Mouse (Mus musculus) stomach, embryonic 16.5 days (tissue): Measurements from ENCODE around the gene Gli2. TPM values are rescaled to one million over a fixed set of nuclear protein-coding genes. Genes with fewer than 3 reads are reported as not detected.

Source experiments
- ATAC-seq: fragments of 200-750 bp; cut with Nextera tagmentation; 2 replicates; pipeline ENCODE4 v1.8.0; 2017; ENCODE audit warnings: moderate number of reproducible peaks, moderate TSS enrichment; ENCODE audit not compliant: insufficient read depth, low FRiP score
- H3K27ac ChIP-seq: fragments of 300-500 bp; sonication (generic); 2 replicates; pipeline ENCODE4 v1.5.1; 2014; ENCODE audit warnings: low read length
- H3K27me3 ChIP-seq: fragments of 300-500 bp; sonication (generic); 2 replicates; pipeline ENCODE4 v1.6.1; 2014; ENCODE audit warnings: low read length, control low read depth, mixed read lengths; ENCODE audit not compliant: control insufficient read depth, insufficient read depth
- H3K36me3 ChIP-seq: fragments of 300-500 bp; sonication (generic); 2 replicates; pipeline ENCODE4 v1.6.1; 2014; ENCODE audit warnings: low read length; ENCODE audit not compliant: control insufficient read depth, insufficient read depth
- H3K4me1 ChIP-seq: fragments of 300-500 bp; sonication (generic); 2 replicates; pipeline ENCODE4 v1.6.1; 2014; ENCODE audit warnings: low read length, control low read depth, mixed read lengths; ENCODE audit not compliant: control insufficient read depth, insufficient read depth
- H3K4me2 ChIP-seq: fragments of 300-500 bp; sonication (generic); 2 replicates; pipeline ENCODE4 v1.6.1; 2014; ENCODE audit warnings: low read depth, low read length, mixed read lengths
- H3K4me3 ChIP-seq: fragments of 300-500 bp; sonication (generic); replicated peaks from 2 replicates; pipeline ENCODE4 v1.5.1; 2014; ENCODE audit warnings: mild to moderate bottlenecking, low read length
- H3K9ac ChIP-seq: fragments of 300-500 bp; sonication (generic); 2 replicates; pipeline ENCODE4 v1.6.1; 2014; ENCODE audit warnings: low read length
- H3K9me3 ChIP-seq: fragments of 300-500 bp; sonication (generic); replicated peaks from 2 replicates; pipeline ENCODE4 v1.6.1; 2016; ENCODE audit warnings: low read length, control low read depth; ENCODE audit not compliant: control insufficient read depth
- WGBS: fragments of 180-500 bp; shearing (Covaris S2); extraction: QIAGEN DNeasy Blood & Tissue Kit; methylation state at CpG from one replicate; pipeline ENCODE4 v1.1.7; 2014; 5-methylcytosine and 5-hydroxymethylcytosine counted together
- polyA plus RNA-seq: library from polyadenylated mRNA; unstranded; fragments of >200 nt; fragmentation: Nextera tagmentation; extraction: Ambion mirVana; gene quantifications from 2 replicates; pipeline ENCODE4 v1.2.1, GENCODE M21; 2015

The Gli2 gene
- polyA plus RNA-seq, 1 experiment from 2014 or later: 9.7 TPM

DNA sequence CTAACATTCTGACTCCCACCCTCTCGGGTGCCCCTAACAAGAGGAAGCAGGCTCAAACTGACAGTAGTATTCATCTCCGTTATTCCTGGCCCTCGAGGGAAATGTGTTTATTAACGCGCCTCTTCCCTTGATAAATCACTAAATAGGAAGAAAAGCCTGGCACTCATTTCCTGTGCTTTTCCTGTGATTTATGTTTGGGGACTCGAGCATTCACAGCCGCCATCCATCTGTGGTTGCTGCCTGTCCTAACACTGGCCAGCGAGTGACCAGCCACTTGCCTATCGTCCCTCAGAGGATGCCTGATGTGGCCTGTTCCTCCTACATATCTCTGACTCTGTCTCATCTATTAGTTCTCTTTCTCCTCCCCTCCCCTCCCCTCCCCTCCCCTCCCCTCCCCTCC, 195.3 kb downstream of the Gli2 start:
- Histone ChIP-seq H3K9me3 (no peaks in the 10 kb centered on the region), H3K27me3 (no peaks in the 10 kb centered on the region), H3K36me3 (0 out of 2 replicates have a peak, but pooled peaks cover 2% of the 10 kb centered on the region), H3K27ac (no peak overlapping the region), H3K4me2 (no peak overlapping the region), H3K9ac (no peak overlapping the region), H3K4me1 (no peaks in the 10 kb centered on the region), H3K4me3 (no peak overlapping the region)
- ATAC-seq: no peak
- 38% methylated on average over 9 of the region's 9 CpGs for WGBS

DNA sequence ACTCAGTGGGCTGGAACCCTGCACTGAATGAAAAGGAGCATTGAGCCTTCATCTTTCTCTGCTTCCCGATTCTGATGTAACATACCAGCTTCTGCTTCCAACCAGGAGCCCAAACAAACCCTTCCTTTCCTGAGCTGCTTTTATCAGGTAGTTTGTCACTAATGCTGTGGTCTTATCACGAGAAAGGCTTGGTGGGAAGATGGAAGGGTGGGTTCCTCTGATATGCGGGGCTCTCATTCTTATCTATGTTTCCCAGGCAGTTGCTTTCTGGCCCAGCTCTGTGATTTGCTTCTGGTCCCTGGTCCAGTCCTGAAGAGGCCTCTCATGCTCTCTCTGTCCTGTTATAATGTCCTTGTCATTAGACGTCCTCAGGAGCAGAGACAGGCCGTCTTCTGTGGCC, 222.8 kb downstream of the Gli2 start:
- H3K9ac ChIP-seq: no peak overlapping the region
- no peak overlapping the region for H3K27ac ChIP-seq
- H3K36me3 ChIP-seq: peaks cover 10% of the 10 kb centered on the region; the same call in 1 of the 2 replicates
- H3K27me3 ChIP-seq: no peaks in the 10 kb centered on the region
- no peak overlapping the region for H3K4me2 ChIP-seq
- H3K9me3 ChIP-seq: no peaks in the 10 kb centered on the region
- no peak overlapping the region for H3K4me3 ChIP-seq
- no peak for ATAC-seq
- peaks cover 1% of the 10 kb centered on the region; the same call in 1 of the 2 replicates for H3K4me1 ChIP-seq
- 49% methylated on average over 5 of the region's 5 CpGs for WGBS

GRCm38 (mm10) chr1:118826614-118827013, 226.8 kb downstream of the Gli2 start:
- H3K4me2 ChIP-seq: no peak overlapping the region
- no peak overlapping the region for H3K4me3 ChIP-seq
- H3K9me3 ChIP-seq: peaks cover 4% of the 10 kb centered on the region; the same call in 1 of the 2 replicates
- no peaks in the 10 kb centered on the region for H3K36me3 ChIP-seq
- WGBS: 84% methylated on average over 11 of the region's 11 CpGs
- no peak overlapping the region for H3K9ac ChIP-seq
- no peaks in the 10 kb centered on the region for H3K27me3 ChIP-seq
- H3K4me1 ChIP-seq: peaks cover 6% of the 10 kb centered on the region; the same call in 1 of the 2 replicates
- no peak overlapping the region for H3K27ac ChIP-seq
- ATAC-seq: no peak

- Histone ChIP-seq H3K4me3 (no peak overlapping the region), H3K36me3 (no peaks in the 10 kb centered on the region), H3K9ac (no peak overlapping the region), H3K4me2 (peak overlapping the region; percentile 22; the same call in 1 of the 2 replicates), H3K27me3 (no peaks in the 10 kb centered on the region), H3K4me1 (peaks cover 6% of the 10 kb centered on the region; the same call in 1 of the 2 replicates), H3K9me3 (peaks cover 4% of the 10 kb centered on the region; the same call in 1 of the 2 replicates), H3K27ac (no peak overlapping the region)
- WGBS: 42% methylated on average over 31 of the region's 31 CpGs
- peak; percentile 31; the same call in 1 of the 2 replicates for ATAC-seq
Measured at GRCm38 (mm10) chr1:118825467-118826219, 227.8 kb downstream of the Gli2 start.

- no peak overlapping the region for H3K27ac ChIP-seq
- WGBS: 56% methylated on average over 3 of the region's 3 CpGs
- H3K4me2 ChIP-seq: no peak overlapping the region; the same call in 1 of the 2 replicates
- no peak overlapping the region for H3K9ac ChIP-seq
- ATAC-seq: 0 out of 2 replicates have a peak, but pooled peaks have one; percentile 4
- H3K4me1 ChIP-seq: peaks cover 6% of the 10 kb centered on the region; the same call in 1 of the 2 replicates
- H3K27me3 ChIP-seq: no peaks in the 10 kb centered on the region
- H3K9me3 ChIP-seq: peaks cover 4% of the 10 kb centered on the region; the same call in 1 of the 2 replicates
- no peaks in the 10 kb centered on the region for H3K36me3 ChIP-seq
- H3K4me3 ChIP-seq: no peak overlapping the region
Measured at GRCm38 (mm10) chr1:118825035-118825434, 228.4 kb downstream of the Gli2 start.

GRCm38 (mm10) chr1:118822258-118822657, 231.2 kb downstream of the Gli2 start:
- Histone ChIP-seq H3K27ac (no peak overlapping the region), H3K27me3 (no peaks in the 10 kb centered on the region), H3K4me3 (no peak overlapping the region), H3K36me3 (no peaks in the 10 kb centered on the region), H3K4me2 (no peak overlapping the region), H3K9ac (no peak overlapping the region), H3K9me3 (peaks cover 4% of the 10 kb centered on the region; the same call in 1 of the 2 replicates), H3K4me1 (peaks cover 6% of the 10 kb centered on the region; the same call in 1 of the 2 replicates)
- WGBS: 94% methylated on average over 2 of the region's 2 CpGs
- ATAC-seq: no peak

- WGBS: 85% methylated on average over 2 of the region's 2 CpGs
- no peak overlapping the region for H3K4me3 ChIP-seq
- H3K9ac ChIP-seq: no peak overlapping the region
- no peaks in the 10 kb centered on the region for H3K27me3 ChIP-seq
- H3K9me3 ChIP-seq: no peaks in the 10 kb centered on the region
- H3K27ac ChIP-seq: no peak overlapping the region
- no peak for ATAC-seq
- no peak overlapping the region for H3K4me2 ChIP-seq
- no peaks in the 10 kb centered on the region for H3K36me3 ChIP-seq
- no peaks in the 10 kb centered on the region for H3K4me1 ChIP-seq
Measured at GRCm38 (mm10) chr1:118815015-118815414, 238.4 kb downstream of the Gli2 start.

- no peaks in the 10 kb centered on the region for H3K27me3 ChIP-seq
- WGBS: 54% methylated on average over 4 of the region's 4 CpGs
Measured at GRCm38 (mm10) chr1:118810336-118810735, 243.1 kb downstream of the Gli2 start.

DNA sequence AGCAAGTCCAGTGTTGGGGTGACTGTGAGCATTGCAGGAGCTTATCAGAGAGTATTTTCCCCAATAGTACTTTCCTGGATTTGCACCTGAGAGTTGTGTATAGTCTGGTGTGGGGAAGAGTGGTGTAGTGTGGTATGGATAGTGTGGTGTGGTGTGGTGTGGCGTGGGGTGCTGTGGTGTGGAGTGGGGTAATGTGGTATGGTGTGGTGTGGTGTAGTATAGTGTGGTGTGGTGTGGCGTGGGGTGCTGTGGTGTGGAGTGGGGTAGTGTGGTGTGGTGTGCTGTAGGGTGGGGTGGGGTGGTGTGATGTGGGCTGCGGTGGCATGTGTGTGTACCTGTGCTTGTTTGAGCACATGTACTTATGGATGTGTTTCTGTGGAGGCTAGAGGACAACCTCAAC, 246.7 kb downstream of the Gli2 start:
- no peak for ATAC-seq

More at GRCm38 (mm10) chr1:118810336-118810735, 243.1 kb downstream of the Gli2 start:
- Histone ChIP-seq H3K4me2 (no peak overlapping the region), H3K27ac (no peak overlapping the region), H3K4me1 (no peaks in the 10 kb centered on the region), H3K4me3 (no peak overlapping the region), H3K9me3 (no peaks in the 10 kb centered on the region), H3K9ac (no peak overlapping the region), H3K36me3 (no peaks in the 10 kb centered on the region)
- ATAC-seq: no peak

More for the DNA sequence above, 246.7 kb downstream of the Gli2 start:
- no peaks in the 10 kb centered on the region for H3K27me3 ChIP-seq
- H3K27ac ChIP-seq: no peak overlapping the region
- H3K9ac ChIP-seq: no peak overlapping the region
- 88% methylated on average over 3 of the region's 3 CpGs for WGBS
- H3K4me3 ChIP-seq: no peak overlapping the region
- H3K9me3 ChIP-seq: no peaks in the 10 kb centered on the region
- H3K4me2 ChIP-seq: no peak overlapping the region
- H3K4me1 ChIP-seq: no peaks in the 10 kb centered on the region
- H3K36me3 ChIP-seq: no peaks in the 10 kb centered on the region
